Mouse (Mus musculus) E14TG2a.4 (cell line): ENCODE measurements around the gene Syne1.

Experiments
- CTCF ChIP-seq: conservative IDR thresholded peaks from 2 replicates; pipeline ENCODE4 v1.5.1; 2014; ENCODE audit warnings: low read length
- NANOG ChIP-seq: IDR thresholded peaks from 2 replicates; pipeline ENCODE4 v1.6.1; 2014; ENCODE audit warnings: borderline replicate concordance, low read length, mixed read lengths
- POU5F1 ChIP-seq: IDR thresholded peaks from 2 replicates; pipeline ENCODE4 v1.6.1; 2014; ENCODE audit warnings: low read length, borderline replicate concordance

GRCm38 (mm10) chr10:5067113-5067512, 484.2 kb downstream of the Syne1 start:
- TF ChIP-seq CTCF: no peak
- TF ChIP-seq POU5F1: no peak
- TF ChIP-seq NANOG: no peak
